Mouse (Mus musculus): ENCODE data around the gene Clock. TPM values are rescaled to one million over a fixed set of nuclear protein-coding genes. Genes with fewer than 3 reads are reported as not detected.

Clock gene
- total RNA-seq, 2 experiments from 2014 or later = 35.7 to 36.8 TPM

DNA sequence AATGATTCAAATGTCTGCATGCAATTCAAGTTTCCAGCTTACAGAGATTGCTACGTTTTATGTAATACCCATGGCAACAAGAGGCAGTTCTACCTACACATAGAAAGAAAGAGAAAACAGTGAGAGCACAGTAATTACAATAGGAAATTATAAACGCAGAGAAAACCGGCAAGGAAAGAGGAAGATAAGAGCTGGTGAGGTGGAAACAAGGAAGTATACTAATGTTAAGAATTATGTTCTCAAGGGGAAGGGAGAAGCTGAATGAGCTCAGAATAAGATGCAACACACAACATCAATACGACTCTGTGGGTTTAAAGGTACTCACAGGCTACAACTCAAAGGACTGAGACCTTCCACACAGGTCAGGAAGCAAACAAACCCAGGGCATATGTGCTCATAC is 29.6 kb downstream of the Clock start:
- no peak for DNase-seq

DNA sequence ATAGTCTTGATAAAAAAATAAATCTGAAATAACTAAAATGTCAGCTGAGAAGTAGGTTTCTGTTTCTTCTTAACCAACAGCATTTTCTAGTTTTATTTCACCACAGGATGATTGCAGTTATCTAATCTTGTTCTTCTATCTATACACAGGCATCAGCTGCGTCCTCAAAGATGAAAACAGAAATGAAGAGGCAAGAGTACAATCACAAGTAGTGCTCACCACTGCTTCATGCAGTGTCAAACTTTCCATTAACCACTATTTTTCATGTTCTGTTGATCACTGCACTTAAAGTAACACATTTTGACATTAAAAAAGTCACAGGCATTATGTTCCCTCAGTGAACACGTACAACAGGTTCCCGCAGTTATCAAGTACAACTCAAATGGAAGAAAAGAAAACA is 53.6 kb downstream of the Clock start:
- no peak for DNase-seq

DNA sequence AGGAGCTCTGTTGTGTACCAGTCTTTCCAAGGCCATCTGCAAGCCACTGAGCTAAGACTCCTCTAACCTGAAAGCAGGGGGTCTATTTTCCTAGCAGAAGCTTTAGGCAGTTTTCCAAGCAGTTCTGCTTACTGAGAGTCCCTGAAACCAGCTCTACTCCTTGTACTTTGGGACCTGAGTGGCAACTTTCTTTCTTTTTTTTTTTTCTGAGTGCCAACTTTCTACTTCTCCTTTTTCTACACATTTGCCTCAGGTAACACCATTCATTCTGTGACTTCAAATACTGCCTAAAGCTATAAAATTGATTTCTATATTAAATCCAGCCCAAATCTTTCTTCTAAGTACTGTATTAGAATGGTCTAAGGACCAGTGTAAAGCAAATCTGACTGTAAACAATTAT is 58.1 kb downstream of the Clock start:
- DNase-seq = no peak

DNA sequence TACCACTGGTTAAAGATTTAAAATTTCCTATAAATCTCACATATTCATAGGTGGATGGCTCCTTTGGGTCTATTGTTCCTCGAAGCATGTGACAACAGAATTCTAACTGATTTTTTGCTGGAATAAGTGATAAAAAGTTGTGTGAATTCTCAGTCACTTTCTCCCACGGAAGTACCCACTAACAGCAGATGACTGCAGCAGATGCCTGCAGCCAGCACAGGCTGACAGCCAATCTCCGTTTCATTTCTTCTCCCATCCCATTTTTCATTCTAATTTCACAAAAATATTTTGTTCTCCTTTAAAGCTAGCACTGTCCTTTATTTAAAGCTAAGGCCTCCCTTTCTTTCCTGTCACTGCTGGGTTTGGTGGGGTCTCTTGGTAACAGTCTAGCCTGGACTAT is 59.2 kb downstream of the Clock start:
- no peak for DNase-seq

DNA sequence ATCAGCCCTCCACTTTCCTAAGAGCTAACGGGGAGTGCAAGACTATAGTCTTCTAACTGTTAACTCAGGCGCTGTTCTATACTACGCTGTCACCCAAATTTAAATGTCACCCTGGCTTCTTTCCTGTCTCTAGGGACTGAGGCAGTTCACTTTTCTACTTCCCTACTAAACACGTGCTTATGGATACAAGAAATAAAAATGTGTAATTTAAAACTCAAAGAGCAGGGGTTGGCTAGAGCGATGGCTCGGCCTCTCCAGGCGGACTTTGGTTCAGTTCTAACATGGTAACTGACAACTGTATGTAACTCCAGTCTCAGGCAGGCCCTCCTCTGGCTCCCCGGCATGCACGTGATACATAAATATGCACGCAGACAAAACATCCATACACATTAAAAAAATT is 60.2 kb downstream of the Clock start:
- DNase-seq = no peak

DNA sequence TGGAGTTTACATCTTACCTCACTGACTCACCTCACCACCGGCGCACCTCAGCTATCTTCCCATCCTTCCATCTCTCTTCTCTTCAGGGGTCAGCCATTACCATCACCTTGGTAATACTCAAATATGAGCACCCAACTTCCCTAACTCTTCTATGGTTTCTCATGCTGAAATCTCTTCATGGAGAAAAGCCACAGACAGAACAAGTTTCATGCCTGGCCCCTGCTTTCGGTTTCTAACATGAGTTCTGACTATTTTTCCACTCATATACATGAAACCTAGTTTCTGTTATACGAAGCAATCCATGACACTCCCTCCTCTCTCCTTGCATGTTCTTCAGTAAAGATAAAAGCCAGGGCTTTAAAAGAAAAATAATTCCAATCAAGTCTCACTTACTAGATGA is 60.7 kb downstream of the Clock start:
- DNase-seq = no peak

DNA sequence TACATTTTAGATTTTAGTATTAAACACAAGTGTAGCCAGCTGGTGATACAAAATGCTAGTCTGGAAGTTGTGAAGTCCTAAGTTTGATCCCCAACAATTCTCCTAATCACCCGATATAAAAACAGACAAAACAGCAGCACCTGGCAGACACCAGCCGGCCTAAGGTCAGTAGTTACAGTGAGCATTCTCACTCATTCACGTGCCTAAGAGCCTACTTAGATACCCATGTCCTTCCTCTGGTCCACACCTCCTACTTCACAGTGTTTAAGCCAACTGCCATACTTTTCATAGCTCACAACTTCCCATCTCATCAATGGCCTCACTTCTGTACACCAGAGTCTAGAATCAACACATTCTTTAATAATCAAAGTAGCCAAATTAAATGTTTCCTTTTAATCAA is 61.3 kb downstream of the Clock start:
- no peak for DNase-seq

DNA sequence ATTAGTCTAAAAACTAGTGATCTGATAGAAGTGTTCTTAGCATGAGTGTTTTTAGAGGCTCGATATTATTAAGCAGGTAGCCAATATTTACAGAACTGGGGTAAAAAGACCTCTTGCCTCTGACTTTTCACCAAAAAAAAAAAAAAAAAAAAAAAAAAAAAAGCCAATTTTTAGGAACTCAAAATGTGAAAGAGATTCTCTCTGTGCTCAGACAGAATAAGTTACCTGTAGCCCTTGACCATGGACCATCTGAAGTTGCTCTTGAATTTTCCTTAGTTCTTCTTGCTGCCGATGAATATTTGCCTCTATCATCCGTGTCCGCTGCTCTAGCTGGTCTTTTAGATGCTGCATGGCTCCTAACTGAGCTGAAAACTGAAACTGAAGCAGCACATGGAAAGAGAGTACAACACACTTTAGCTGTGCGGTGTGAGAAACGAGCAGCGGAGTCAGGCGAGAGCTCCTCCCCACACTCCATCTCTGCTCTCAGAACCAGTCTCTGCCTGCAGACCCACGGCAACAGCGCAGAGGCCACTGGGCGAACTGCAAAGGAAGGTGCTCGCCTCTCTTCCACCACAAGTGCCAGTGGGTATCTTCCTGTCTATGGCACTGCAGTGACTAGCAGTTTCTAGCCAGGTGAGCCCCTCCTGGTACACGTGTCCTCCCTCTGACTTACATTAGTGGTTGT is 73.3 kb downstream of the Clock start:
- DNase-seq = no peak

DNA sequence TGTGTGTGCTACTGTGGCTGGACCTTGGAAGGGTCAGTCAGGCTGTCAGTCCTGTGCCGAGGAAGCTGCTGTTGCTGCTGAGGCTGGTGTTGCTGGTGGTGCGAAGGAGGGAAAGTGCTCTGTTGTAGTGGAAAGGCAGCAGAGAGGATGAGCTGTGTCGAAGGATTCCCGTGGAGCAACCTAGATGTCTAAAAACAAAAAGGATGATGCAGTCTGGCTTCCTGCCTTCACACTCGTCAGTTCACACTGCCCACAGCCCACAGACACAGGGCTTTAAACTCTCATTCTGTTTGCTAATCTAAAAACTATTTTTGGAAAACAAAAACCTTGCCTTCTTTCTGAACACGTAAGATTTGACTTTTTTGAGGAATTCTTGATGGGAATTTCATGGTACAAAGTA is 87.9 kb downstream of the Clock start:
- no peak for DNase-seq

DNA sequence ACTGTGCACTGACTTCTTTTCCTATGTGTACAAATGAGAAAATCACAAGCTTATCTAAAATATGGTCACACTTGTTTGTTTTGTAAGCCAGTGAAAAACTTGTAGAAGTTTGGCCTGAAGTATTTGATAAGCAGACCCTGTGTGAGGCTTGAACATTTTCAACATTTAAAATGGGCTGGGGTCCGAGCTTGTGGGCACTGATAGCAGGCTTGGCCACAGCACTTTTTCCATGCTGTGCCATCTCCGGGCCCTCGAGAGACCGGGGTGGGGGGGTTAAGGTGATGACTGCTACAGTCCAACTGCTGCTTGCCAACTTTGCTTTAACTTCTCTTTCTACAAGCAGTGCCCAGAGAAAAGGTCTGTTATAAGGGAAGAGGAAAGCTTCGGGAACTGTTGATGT is 96.5 kb downstream of the Clock start:
- DNase-seq = no peak

DNA sequence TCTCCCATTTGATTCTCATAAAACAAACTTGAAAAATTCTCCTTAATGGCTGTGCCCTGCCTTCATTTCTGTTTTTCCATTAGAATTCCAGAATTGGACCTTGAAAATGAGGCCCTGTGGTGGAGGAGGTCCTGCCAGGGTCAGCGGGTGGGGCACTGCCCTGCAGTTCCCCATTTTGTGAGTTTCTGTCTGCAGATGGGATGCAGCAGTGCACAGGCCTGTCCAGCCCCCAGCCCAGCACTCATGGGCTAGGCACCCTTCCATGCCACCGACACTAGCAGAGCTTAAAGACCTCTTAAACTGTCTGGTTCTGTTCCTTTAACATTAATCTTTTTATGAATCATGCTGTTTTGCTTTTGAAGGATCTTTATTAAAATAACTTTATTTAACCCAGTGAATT is 98.7 kb downstream of the Clock start:
- DNase-seq = peak; percentile 27

DNA sequence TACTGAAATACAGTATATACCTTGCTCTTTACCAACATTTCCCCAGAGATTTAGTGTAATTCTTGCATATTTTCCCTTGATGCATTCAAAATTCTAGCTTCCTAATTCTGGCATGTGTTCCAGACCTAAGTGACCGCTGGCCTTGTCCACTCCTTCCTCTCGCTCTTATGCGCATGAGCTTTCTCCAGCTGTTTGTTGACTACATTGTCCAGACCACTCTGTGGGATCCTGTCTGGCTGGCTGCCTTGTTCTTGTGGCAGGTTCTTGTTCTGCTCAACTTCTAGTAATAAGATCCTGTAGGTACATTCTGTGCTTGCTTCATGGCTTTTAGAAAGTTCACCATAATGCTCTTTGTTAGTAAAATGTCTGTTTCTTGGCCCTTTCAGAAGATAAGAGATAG is 101.4 kb downstream of the Clock start:
- no peak for DNase-seq

DNA sequence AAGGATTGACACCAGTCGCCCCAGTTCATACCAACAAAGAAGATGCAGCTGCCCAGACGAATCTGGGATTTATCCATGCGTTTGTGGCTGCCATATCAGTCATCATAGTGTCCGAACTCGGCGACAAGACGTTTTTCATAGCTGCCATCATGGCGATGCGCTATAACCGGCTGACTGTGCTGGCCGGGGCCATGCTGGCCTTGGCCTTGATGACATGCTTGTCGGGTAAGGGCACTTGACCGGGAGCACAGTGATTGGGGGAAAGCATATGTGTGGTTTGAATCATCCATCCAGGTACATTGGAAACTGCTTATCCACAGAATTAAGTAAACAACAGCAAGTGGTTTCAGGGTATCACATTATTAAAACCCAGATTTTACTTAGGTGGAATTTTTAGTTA is 105.2 kb downstream of the Clock start:
- peak; percentile 26 for DNase-seq

DNA sequence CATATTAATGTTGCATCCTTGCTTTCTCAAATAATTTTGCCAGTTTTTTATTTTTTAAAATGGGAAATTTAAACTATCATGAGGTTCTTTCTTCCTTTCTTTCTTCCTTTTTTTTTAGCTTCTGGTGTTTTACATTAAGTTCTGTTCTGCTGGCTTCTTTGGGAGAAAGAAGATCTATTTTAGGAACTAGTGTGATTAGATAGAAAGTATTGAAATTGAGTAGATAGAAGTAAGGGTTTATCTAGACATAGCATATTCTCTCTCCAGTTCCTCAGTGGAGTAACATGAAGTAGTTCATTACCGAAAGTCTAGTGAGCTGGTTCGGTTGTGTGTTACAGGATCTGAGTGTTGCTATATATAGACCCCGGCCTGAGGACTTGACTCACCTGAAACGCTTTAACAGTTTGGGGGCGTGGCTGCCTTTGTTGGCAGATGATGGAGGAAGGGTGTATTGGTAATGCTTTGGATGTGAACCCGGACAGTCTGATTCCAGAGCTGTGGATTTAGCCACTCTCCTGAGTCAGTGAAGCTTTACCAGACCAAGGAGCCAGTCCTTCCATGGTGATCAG is 110.1 kb downstream of the Clock start:
- DNase-seq = no peak

DNA sequence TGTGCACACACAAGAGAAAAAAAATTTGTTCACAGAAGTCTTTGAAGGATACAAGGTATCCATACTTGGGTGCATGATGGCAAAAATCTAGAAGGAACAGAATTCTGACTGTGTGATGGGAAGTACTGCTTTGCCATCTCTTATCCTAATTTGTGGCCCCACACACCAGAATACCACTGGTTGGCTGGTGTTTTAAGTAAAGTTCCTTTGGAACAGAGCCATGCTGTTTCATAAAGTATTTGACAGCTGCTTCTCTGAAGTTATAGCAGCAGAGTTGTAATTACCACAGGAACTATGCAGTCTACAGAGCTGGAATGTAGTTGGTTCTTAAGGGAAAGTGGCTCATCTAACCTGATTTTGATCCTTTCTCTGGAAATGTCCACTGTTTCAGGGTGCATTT is 111.5 kb downstream of the Clock start:
- no peak for DNase-seq

DNA sequence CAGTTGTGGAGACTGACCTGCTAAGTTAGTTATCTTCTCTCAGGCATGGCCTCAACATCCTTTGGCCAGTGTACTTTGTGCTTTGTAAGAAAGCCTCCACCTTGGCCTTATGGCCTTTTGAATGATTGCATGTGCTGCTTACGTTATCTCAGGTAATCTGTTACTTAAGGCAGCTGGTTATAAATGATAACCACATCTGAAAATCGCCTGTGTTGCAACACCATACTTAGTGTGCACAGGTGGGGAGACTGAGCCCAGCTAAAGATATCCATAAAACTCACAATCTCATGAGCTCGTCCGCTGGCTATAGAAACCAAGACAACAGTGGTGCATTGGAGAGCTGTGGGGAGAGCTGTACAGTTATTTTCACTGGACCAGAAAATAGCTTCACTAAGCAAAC is 114.0 kb downstream of the Clock start:
- DNase-seq = no peak

DNA sequence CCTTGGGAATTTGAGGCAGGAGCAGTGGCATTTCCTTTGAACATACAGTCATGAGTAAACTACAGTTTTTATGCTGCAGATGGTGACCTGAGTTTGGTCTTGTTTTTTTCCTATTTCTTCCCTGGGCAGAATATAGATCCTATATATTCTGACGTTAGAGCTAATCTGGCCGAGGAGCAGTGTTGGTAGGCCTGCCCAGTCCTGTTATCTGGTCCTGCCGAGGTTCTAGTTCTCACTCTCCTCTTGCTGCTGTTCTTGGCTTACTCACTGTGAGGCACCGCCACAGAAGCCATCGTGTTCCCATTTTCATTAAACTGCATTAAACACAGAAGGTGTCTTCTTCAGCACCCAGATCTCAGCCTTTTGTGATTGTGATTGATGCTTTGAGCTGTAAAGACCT is 116.7 kb downstream of the Clock start:
- DNase-seq = no peak

DNA sequence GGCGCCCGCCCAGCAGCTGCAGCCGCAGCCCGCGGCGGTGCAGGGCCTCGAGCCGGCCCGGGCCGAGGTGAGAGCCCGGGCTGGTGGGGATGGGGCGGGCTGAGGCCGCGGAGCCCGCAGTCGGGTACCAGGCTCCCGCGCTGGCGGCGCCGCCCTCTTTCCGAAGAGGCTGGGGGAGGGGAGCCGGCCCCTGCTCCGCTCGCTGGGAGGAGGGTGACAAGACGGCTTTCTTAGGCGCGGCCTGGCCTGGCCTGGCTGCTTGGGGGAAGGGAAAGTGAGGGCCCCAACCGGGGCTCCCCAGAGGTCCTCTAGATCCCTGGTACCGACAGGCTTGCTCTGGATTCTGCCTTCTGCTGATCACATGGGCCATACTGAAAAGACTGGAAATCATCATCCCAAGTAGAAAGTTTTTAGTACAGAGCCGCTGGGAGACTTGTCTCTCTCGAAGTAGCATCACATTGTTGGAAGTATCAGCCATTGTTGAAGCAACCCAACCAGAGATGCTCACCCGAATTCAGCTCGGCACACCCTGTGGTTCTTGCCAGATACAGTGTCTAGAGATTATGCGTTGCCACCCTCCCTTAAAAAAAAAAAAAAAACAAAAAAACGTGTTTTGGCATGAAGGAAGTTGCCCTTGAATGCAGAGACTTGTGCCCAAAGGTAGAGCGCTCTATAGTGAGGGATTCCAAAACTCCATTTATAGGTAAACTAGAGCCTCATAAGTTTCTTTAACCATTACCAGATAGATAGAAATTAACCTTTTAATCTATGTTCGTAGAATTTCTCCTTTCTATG is 120.1 kb downstream of the Clock start:
- DNase-seq = peak; percentile 84

DNA sequence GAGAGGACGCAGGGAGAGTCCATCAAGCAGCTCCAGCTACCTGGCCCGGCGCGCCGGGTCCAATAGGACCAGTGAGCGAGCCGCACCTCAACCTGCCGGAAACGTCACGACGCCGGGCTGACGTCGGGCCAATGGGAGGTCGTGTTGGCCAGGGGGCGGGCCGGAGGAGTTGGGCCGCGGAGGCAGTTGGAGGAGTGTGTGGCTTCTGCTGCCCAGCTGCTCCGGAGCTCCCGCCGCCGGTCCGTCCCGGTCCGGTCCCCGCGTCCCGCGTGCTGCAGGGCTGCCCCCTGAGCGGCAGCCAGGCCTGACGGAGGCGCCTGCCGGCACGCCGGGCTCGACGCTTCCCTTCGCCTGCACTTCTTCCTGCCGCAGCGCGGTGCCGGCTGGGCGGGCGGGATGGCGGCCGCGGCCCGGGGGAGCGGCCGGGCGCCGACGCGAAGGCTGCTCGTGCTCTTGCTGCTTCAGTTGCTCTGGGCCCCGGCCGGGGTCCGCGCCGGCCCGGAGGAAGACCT is 120.8 kb downstream of the Clock start, which contains the start of gene Tmem165:
Gene Tmem165, plus strand, starts transcription at position 131 of the 512 bp plus-strand sequence.
- DNase-seq = peak; percentile 98

DNA sequence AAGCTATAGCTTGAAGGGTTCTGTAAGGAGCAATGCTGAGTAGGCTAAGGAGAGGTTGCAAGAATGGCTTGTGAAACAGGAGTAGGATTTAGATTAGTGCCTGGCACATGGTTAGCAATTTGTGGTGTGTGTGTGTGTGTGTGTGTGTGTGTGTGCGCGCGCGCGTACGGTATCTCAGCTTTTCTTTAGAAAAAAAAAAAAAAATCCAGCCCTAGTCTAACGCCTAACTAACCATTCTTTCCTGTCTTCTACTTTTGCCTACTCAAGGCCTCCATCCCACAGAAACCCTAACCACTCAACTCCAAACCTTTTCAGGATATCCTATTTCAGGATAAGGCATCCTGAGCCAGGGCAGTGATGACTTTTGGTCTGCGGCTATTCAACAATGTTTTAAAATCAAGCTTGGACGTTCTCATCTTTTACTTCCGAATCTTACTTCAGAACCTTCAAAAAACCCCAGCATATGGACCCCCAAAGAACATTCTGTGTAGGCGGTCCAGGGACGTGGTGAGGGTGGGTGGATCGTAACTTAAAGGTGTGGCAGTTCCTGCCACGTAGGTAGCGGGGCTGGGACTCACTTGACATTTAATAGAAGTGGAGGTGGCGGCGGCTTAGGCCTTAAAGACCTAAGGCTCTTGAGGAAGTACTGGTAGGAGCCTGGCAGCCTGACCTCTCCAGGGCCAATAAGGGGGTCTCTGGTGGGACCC is 121.4 kb downstream of the Clock start:
- no peak for DNase-seq

DNA sequence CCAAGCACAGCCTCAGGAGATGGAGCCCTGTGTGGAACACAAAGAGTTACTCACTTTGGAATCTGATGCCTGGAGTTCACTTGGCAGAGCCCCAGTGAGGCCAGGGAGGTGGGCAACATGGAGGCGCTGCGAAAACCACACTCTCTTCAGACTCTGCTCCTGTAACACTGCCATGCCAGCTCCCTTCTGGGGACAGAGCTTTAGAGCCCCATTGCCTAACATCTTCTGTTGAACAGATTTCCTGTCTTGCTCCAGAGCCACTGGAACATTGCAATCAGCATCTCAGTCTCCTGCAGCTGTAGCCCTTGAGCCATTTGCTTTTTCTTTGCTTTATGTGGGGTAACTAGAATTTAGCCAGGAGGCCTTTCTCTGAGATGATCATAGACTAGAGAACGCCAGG is 122.3 kb downstream of the Clock start:
- DNase-seq = no peak

DNA sequence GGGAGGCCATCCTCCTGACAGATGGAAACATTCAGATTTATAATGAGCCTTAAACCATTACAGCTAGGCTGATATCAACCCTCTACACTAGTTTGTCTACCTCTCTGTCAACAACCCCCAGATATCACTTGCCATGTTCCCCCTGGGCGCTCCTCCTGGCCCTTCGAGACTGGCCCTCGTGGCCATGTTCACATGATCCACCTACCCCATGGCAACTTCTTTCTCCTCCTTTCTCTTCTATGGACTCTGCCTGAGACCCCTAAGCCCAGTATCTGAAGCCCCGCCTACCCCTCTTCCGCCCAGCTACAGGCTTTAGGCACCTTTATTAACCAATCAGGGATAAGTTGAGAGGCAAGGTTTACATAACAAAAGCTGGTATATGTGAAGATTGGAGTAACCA is 124.8 kb downstream of the Clock start:
- DNase-seq = no peak

DNA sequence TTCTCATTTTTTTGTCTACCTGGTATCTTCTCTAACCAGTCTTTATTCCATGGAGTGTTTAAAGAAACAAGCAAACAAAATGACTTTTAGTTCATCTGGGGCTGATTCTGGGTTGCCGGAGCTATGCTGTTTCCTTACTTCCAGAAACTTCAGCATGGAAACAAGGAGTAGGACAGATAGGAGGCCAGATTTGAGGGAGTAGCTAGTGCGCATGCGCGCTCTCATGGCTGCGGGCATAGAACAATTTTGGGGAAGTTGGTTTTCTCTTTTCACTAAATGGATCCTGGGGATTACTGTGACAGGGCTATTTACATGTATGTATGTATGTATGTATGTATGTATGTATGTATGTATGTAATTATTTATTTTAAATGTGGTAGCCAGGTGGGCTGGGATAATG is 125.4 kb downstream of the Clock start:
- DNase-seq = no peak

Measured in adrenal gland, postnatal 10 days (tissue).